Mouse (Mus musculus) stomach, embryonic 16.5 days (tissue): ENCODE measurements around the gene Epb42. TPM values are rescaled to one million over a fixed set of nuclear protein-coding genes. Genes with fewer than 3 reads are reported as not detected.

ENCODE experiments used
- ATAC-seq: fragments of 200-750 bp; cut with Nextera tagmentation; 2 replicates; pipeline ENCODE4 v1.8.0; 2017; ENCODE audit warnings: moderate number of reproducible peaks, moderate TSS enrichment; ENCODE audit not compliant: insufficient read depth, low FRiP score
- H3K27ac ChIP-seq: fragments of 300-500 bp; sonication (generic); 2 replicates; pipeline ENCODE4 v1.5.1; 2014; ENCODE audit warnings: low read length
- H3K27me3 ChIP-seq: fragments of 300-500 bp; sonication (generic); 2 replicates; pipeline ENCODE4 v1.6.1; 2014; ENCODE audit warnings: low read length, control low read depth, mixed read lengths; ENCODE audit not compliant: control insufficient read depth, insufficient read depth
- H3K36me3 ChIP-seq: fragments of 300-500 bp; sonication (generic); 2 replicates; pipeline ENCODE4 v1.6.1; 2014; ENCODE audit warnings: low read length; ENCODE audit not compliant: control insufficient read depth, insufficient read depth
- H3K4me1 ChIP-seq: fragments of 300-500 bp; sonication (generic); 2 replicates; pipeline ENCODE4 v1.6.1; 2014; ENCODE audit warnings: low read length, control low read depth, mixed read lengths; ENCODE audit not compliant: control insufficient read depth, insufficient read depth
- H3K4me2 ChIP-seq: fragments of 300-500 bp; sonication (generic); 2 replicates; pipeline ENCODE4 v1.6.1; 2014; ENCODE audit warnings: low read depth, low read length, mixed read lengths
- H3K4me3 ChIP-seq: fragments of 300-500 bp; sonication (generic); replicated peaks from 2 replicates; pipeline ENCODE4 v1.5.1; 2014; ENCODE audit warnings: mild to moderate bottlenecking, low read length
- H3K9ac ChIP-seq: fragments of 300-500 bp; sonication (generic); 2 replicates; pipeline ENCODE4 v1.6.1; 2014; ENCODE audit warnings: low read length
- H3K9me3 ChIP-seq: fragments of 300-500 bp; sonication (generic); replicated peaks from 2 replicates; pipeline ENCODE4 v1.6.1; 2016; ENCODE audit warnings: low read length, control low read depth; ENCODE audit not compliant: control insufficient read depth
- WGBS: fragments of 180-500 bp; shearing (Covaris S2); extraction: QIAGEN DNeasy Blood & Tissue Kit; methylation state at CpG from one replicate; pipeline ENCODE4 v1.1.7; 2014; 5-methylcytosine and 5-hydroxymethylcytosine counted together
- polyA plus RNA-seq: library from polyadenylated mRNA; unstranded; fragments of >200 nt; fragmentation: Nextera tagmentation; extraction: Ambion mirVana; gene quantifications from 2 replicates; pipeline ENCODE4 v1.2.1, GENCODE M21; 2015

Gene Epb42
- polyA plus RNA-seq, 1 experiment from 2014 or later, result 8.0 TPM

DNA sequence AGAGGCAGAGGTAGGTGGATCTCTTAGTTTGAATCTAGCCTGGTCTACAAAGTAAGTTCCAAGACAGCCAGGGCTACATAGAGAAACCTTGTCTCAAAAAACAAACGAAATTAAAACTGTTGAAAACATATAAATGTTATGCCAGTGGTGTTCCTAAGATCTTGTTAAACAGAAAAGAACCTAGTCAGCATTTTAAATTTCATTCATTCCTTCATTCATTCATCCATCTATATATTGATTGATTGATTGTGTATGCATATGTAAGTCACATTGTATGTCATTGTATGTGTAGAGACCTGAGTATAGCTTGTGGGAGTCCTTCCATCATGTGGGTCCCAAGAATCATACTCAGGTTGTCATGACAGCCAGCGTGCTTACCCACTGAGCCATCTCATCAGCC lies 21.4 kb downstream of the Epb42 start:
- no peak overlapping the region for H3K9ac ChIP-seq
- H3K36me3 ChIP-seq, result peaks cover 5% of the 10 kb centered on the region; the same call in 1 of the 2 replicates
- H3K4me2 ChIP-seq, result no peak overlapping the region
- no peak overlapping the region for H3K27ac ChIP-seq
- 84% methylated on average over 2 of the region's 2 CpGs for WGBS
- no peaks in the 10 kb centered on the region for H3K9me3 ChIP-seq
- no peak overlapping the region for H3K4me3 ChIP-seq
- no peak for ATAC-seq
- H3K4me1 ChIP-seq, result no peaks in the 10 kb centered on the region
- H3K27me3 ChIP-seq, result no peaks in the 10 kb centered on the region

DNA sequence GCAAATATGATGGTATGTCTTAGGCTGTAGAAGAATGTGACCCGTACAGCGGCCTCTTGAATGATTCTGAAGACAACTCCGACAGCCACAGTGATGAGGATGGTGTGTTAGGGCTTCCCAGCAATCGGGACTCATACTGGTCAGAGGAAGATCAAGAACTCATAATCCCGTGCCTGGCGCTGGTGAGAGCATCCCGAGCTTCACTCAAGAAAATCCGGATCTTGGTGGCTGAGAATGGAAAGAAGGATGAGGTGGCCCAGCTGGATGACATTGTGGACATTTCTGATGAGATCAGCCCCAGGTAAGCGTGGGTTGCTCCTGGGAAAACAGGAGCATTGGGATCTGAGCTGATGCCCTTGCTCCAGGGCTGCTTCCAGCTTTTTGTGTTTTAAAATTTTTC lies 24.2 kb downstream of the Epb42 start:
- Histone ChIP-seq H3K36me3 (peaks cover 2% of the 10 kb centered on the region; the same call in 1 of the 2 replicates), H3K4me1 (peaks cover 9% of the 10 kb centered on the region), H3K4me3 (no peak overlapping the region), H3K9me3 (no peaks in the 10 kb centered on the region), H3K27ac (no peak overlapping the region), H3K4me2 (no peak overlapping the region), H3K9ac (no peak overlapping the region), H3K27me3 (no peaks in the 10 kb centered on the region)
- no peak for ATAC-seq
- whole genome bisulfite sequencing, result 89% methylated on average over 9 of the region's 9 CpGs

DNA sequence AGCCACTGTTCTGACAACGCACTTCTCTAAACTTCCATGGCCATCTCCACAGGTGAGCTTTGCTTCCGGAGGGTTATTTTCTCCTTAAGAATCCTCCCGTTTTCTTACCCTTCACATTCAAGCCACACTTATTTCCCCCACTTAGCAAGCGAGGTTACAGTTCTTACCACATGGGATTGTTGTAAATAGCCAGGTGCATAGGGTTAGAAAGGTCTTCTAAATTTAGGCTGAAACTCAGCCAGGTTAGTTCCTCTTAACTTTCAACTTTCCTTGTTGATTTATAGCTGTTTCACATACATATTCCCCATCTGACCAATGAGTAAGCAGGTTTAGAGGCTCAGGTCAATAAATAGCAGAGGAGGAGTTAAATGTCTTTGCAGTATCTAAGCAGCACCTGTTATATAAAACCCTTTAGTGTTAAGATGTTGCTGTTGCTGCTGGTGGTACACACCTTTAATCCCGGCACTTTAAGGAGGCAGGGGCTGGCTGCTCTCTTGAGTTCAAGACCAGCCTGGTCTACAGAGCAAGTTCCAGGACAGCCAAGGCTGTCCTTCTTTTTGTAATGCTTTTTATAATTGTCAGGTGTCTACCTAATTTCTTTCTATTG lies 27.7 kb downstream of the Epb42 start:
- H3K27me3 ChIP-seq, result no peaks in the 10 kb centered on the region
- no peak overlapping the region for H3K27ac ChIP-seq
- 24% methylated on average over 5 of the region's 5 CpGs for whole genome bisulfite sequencing
- no peaks in the 10 kb centered on the region for H3K36me3 ChIP-seq
- peak overlapping the region; percentile 77 for H3K4me2 ChIP-seq
- peak overlapping the region; percentile 95 for H3K4me3 ChIP-seq
- peak overlapping the region; percentile 82 for H3K9ac ChIP-seq
- ATAC-seq, result no peak
- H3K9me3 ChIP-seq, result no peaks in the 10 kb centered on the region
- H3K4me1 ChIP-seq, result peaks cover 9% of the 10 kb centered on the region

DNA sequence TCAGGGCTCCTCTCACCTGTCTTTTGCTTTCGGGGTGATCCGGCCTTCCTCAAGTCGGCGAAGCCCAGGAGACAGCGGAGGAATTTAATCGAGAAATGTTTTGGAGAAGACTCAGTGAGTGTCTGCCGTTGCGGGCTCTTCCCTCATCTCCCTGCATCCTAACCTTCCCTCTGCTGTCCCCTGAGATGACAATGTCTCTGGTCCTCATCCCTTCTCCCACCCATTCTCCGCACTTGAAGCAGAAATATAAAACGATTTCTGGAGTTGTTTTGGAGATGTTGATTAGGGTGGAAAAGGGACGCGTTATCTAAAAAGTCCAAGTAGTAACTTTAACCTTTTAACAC lies 28.2 kb downstream of the Epb42 start:
- H3K27ac ChIP-seq, result peak overlapping the region; percentile 42; the same call in 1 of the 2 replicates
- H3K9ac ChIP-seq, result peak overlapping the region; percentile 82
- peak overlapping the region; percentile 77 for H3K4me2 ChIP-seq
- WGBS, result under 1% methylated on average over 12 of the region's 12 CpGs
- H3K9me3 ChIP-seq, result no peaks in the 10 kb centered on the region
- no peak for ATAC-seq
- H3K4me1 ChIP-seq, result peaks cover 9% of the 10 kb centered on the region
- no peaks in the 10 kb centered on the region for H3K27me3 ChIP-seq
- no peaks in the 10 kb centered on the region for H3K36me3 ChIP-seq
- H3K4me3 ChIP-seq, result peak overlapping the region; percentile 95

DNA sequence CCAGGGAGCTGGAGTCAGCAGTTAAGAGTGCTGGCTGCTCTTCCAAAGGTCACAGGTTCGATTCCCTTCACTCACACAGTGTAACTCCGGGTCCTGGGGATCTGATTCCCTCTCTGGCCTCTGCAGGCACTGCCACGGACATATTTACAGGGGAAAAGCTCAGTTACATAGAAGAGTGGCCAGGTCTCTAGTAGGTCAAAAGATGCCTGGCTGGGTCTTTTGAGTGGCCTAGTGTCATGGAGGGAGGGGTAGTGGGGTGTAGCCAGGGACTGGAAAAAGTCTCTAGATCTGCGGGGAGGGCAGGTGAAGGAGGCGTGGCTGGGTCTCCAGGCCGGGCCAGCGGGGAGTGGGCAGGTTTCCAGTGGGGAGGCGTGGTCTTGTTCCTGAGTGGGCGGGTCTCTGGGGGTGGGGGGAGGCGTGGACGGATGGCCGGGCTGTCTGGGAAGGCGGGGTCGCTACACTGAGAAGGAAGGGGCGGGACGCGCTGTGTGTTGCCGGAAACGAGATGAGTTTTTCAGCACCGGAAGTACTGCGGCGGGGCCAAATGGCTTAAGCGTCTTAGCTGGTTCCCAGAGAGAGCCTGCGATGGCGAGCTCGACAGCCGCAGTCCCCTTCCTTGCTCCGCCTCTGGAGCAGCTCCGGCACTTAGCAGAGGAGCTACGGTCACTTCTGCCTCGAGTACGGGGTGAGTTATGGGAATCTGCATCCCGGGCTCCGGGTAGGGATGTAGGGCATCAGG lies 28.8 kb downstream of the Epb42 start, which contains the start of gene Ccndbp1:
TSS of gene Ccndbp1 (plus strand) at position 479 of the 739 bp plus-strand sequence.
- H3K27me3 ChIP-seq, result no peaks in the 10 kb centered on the region
- peaks cover 9% of the 10 kb centered on the region for H3K4me1 ChIP-seq
- peak within 1 kb of the TSS; percentile 95 for H3K4me3 ChIP-seq
- peak; percentile 98 for ATAC-seq
- H3K27ac ChIP-seq, result peak within 1 kb of the TSS; percentile 42; the same call in 1 of the 2 replicates
- H3K9me3 ChIP-seq, result no peaks in the 10 kb centered on the region
- WGBS, result 1% methylated on average over 34 of the region's 34 CpGs
- no peaks in the 10 kb centered on the region for H3K36me3 ChIP-seq
- H3K4me2 ChIP-seq, result peak within 1 kb of the TSS; percentile 77
- peak within 1 kb of the TSS; percentile 82 for H3K9ac ChIP-seq

DNA sequence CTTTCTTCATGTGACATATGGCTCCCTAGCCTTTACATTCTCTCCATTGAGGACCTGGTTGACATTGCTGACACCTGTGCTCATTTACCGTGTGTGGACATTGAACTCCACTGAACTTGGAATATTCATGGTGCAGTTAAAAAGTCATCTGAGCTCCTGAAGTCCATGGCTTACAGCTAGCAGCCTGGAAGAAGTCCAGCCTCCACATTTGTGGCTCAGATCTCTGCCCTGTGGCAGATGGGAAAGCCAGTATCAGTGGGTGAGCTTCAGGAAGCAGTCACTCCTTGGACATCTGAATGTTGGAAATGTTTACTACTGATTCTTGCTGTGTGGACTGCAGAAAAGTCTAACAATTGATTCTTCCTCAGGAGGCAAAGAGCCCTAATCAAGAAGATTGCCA lies 29.9 kb downstream of the Epb42 start:
- no peak overlapping the region for H3K4me2 ChIP-seq
- no peak overlapping the region for H3K27ac ChIP-seq
- ATAC-seq, result no peak
- H3K36me3 ChIP-seq, result no peaks in the 10 kb centered on the region
- no peaks in the 10 kb centered on the region for H3K9me3 ChIP-seq
- H3K4me1 ChIP-seq, result peaks cover 9% of the 10 kb centered on the region
- H3K9ac ChIP-seq, result no peak overlapping the region
- 79% methylated on average over 1 of the region's 1 CpGs for WGBS
- no peaks in the 10 kb centered on the region for H3K27me3 ChIP-seq
- no peak overlapping the region for H3K4me3 ChIP-seq

DNA sequence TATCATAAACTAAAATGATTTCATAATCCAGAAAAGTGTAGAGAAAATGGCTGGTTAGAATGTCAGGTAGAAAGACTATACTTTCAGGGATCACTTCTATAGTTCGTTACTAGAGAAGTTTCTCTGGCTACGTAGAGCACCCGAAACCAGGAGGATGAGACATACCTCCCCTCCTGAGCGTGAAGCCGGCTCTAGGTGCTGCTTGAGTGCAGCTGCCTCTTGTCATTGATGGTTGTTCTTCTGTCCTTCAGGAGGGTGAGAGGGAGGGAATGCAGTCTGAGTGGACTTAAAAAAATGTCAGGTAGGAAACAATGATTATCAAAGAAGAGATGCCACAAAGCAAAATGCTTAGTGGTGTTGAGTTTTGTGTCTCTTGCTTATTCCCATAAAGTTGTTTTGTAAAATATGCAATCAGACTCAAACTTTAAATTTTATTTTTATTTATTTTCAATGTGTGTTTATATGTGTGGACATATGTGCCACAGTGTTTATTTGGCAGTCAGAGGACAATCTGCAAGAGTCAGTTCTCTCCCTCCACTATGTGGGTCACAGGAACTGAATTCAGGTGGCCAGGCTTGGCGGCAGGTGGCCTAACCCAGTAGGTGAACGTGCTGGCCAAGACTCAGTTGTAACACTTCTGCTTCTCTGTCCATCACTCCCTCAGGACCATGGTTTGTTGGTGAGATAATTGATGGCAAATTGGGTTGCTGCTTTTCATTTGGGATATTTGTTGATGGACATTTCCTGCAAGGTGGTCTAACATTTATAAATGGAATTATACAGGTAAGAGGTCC lies 32.7 kb downstream of the Epb42 start:
- 82% methylated on average over 7 of the region's 7 CpGs for WGBS
- H3K9ac ChIP-seq, result no peak overlapping the region
- H3K27me3 ChIP-seq, result no peaks in the 10 kb centered on the region
- no peak overlapping the region for H3K27ac ChIP-seq
- H3K4me1 ChIP-seq, result peaks cover 6% of the 10 kb centered on the region
- H3K9me3 ChIP-seq, result no peaks in the 10 kb centered on the region
- ATAC-seq, result no peak
- H3K4me3 ChIP-seq, result no peak overlapping the region
- H3K36me3 ChIP-seq, result no peaks in the 10 kb centered on the region
- H3K4me2 ChIP-seq, result no peak overlapping the region

DNA sequence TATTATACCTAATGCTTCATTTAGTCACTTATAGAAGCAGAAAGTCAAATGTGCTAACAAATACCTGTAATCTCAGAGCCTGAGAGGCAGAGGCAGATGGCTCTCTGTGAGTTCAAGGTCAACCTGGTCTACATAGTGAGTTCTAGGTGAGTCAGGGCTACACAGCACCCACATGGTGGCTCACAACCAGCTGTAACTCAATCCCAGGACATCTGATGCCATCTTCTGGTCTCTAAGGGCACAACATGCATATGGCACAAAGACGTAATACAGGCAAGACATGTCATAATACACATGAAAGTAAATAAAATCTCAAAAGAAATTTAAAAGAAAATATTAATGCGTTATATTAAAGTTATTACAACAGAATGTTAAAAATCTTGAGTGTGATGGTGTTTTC lies 33.3 kb downstream of the Epb42 start:
- Histone ChIP-seq H3K27ac (no peak overlapping the region), H3K36me3 (no peaks in the 10 kb centered on the region), H3K27me3 (no peaks in the 10 kb centered on the region), H3K9me3 (no peaks in the 10 kb centered on the region), H3K4me2 (no peak overlapping the region), H3K4me3 (no peak overlapping the region), H3K4me1 (peaks cover 3% of the 10 kb centered on the region; the same call in 1 of the 2 replicates), H3K9ac (no peak overlapping the region)
- 67% methylated on average over 2 of the region's 2 CpGs for WGBS
- no peak for ATAC-seq

DNA sequence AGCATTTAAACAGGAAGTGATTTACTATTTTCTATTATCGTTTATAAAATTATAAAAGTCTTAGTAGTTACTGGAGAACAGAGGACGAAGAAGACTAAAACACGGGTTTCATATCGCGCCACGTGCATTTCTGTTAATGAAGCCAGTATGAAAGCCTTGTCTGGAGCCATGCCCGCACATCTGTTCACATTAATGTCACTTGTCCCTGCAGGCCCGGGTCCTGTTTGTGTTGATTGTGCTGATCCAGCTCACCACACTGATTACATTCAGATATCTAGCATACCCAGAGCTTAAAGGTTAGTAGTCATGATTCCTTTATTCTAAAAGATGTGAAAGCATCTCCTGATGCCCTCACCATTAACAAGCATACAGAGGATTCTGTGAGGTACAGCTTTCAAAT lies 38.0 kb downstream of the Epb42 start:
- Histone ChIP-seq H3K9ac (no peak overlapping the region), H3K4me2 (no peak overlapping the region), H3K4me3 (no peak overlapping the region), H3K27me3 (no peaks in the 10 kb centered on the region), H3K9me3 (no peaks in the 10 kb centered on the region), H3K4me1 (no peaks in the 10 kb centered on the region), H3K36me3 (no peaks in the 10 kb centered on the region), H3K27ac (no peak overlapping the region)
- ATAC-seq, result no peak
- 81% methylated on average over 8 of the region's 8 CpGs for WGBS
